Mouse (Mus musculus) lung, adult 2 months (tissue): ENCODE data around the gene Mr1.

Source experiments
- CTCF ChIP-seq: fragments of 200-500 bp; IDR thresholded peaks from 2 replicates; pipeline ENCODE4 v1.5.1; 2011; ENCODE audit warnings: mild to moderate bottlenecking, low read length, control low read depth; ENCODE audit not compliant: insufficient read depth
- POLR2A ChIP-seq: fragments of 200-500 bp; IDR thresholded peaks from 2 replicates; pipeline ENCODE4 v1.6.1; 2011; ENCODE audit warnings: low read depth, mild to moderate bottlenecking, control low read depth, low read length, borderline replicate concordance; ENCODE audit errors: extremely low read depth

DNA sequence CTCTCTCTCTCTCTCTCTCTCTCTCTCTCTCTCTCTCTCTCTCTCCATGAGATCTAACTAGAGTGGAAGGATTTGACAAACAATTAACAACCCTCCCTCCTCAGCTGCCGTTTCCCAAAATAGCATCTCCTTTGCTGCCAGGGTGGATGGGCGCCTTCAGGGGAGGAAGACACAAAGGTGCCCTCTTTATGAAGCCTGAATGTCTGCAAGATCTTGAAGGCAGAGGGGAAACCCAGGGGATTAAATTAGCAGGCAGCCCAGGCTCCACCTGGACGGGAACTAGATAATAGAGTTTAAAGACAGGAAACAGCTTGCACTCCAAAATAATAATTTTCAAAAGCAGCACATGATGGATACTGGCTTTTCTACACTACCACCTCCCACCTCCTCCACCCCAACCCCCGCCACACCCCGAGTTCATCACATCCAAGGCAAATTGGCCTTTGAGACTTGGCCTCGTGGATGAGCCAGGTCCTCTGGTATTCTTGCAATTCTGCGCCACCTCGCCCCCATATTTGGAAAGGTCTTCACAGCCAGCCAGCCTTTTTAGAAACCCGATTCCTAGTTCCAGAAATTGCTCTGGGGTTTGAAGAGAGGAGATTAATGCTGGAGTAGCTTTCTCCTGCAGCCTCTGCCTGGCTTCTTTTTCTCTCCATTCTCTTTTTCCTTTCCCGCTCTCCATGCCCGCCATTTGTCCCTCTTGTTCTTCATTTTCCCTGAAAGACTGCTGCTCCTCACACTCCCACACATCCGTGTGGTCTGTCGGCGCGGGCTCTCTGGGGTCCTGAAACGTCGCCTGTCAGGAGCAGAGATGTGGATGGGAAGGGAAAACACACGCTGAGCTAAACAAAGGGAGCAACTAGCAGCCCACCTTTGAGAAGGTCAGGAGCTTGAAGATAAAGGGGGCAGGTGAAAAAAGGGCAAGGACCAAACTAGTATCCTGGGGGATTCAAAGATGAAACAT, 36.9 kb downstream of the Mr1 start:
- TF ChIP-seq CTCF (no peak), POLR2A (no peak)
